Mouse (Mus musculus) erythroblast, adult 5-6 weeks (primary cell): ENCODE measurements at regions not wholly inside any gene's neighbourhood (a gene's known extent, or its start where the extent isn't known, plus 50 kb on each side); places are given as distances from the start of the nearest gene placed in this dataset.

Experiments
- ATAC-seq: replicated peaks from 2 replicates; pipeline ENCODE4 v1.8.0; 2016; ENCODE audit warnings: moderate number of reproducible peaks, mild to moderate bottlenecking, moderate TSS enrichment, inconsistent platforms; ENCODE audit not compliant: poor library complexity, low FRiP score, severe bottlenecking

- ATAC-seq, result no peak
Observed at GRCm38 (mm10) chr13:83399381-83399780, 104.5 kb upstream of the Mef2c start.

- no peak for ATAC-seq
Observed at GRCm38 (mm10) chr13:83439619-83440436, 64.0 kb upstream of the Mef2c start.

GRCm38 (mm10) chr13:83444277-83444676 is 59.6 kb upstream of the Mef2c start:
- no peak for ATAC-seq

- ATAC-seq, result no peak
Observed at GRCm38 (mm10) chr13:83450820-83451219, 53.0 kb upstream of the Mef2c start.

- ATAC-seq, result no peak
Observed at GRCm38 (mm10) chr13:83452987-83453386, 50.8 kb upstream of the Mef2c start.
